Mouse (Mus musculus): ENCODE results near the gene Upp2. TPM values are rescaled to one million over a fixed set of nuclear protein-coding genes. Genes with fewer than 3 reads are reported as not detected.
A peak's percentile ranks its signal among the peaks of the same experiment; 100 is the strongest.

The Upp2 gene
- total RNA-seq, 2 experiments from 2014 or later = 26.7 to 33.8 TPM

DNA sequence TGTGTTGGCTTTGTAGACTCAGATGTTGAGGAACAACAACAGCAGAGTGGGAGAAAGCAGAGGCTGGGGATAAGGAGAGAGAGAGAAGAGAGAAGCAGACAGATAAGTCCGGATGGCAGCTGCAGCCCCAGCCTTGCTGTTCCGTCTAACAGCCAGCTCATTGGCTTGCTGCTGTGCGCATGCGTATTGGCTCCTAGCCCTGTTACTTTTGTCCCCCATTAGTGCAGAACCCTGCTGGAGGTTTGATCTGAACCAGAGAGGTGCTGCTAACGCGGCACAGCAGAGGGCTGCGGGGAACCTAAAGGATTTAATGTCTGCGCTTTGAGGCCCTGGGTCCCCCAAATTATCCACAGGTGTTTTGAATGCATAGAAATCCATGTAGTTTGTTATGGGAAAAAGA is 219.6 kb downstream of the Upp2 start:
- intact Hi-C loops (cut with DNase I) = no loop called here
- TF ChIP-seq CTCF (IDR thresholded peaks at IDR 0.05) = no peak

DNA sequence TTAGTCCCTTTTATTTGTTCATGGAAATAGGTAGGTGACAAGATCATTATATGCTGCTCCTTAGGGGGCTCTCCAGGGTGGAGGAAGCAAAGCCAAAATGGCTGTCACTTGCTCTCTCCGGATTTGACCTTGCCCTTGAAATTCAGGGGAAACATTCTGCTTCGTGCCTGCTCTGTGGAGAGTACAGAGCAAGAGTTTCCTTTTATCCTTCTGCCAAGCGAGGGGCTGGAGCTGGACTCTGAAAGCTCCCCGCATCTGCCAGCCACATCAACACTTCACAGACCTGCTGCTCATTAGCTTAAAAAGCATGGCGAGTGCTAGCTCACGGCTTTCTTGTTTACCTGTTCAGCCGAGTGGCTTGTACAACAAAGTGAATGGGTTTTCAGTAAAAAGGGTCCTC is 220.3 kb downstream of the Upp2 start:
- DNase-seq (ENCODE audit: extremely low spot score in 1 of 2, low spot score in 2 of 2) = no peak
- intact Hi-C loops (cut with DNase I) = no loop called here
- H3K27ac ChIP-seq = no peak overlapping the region
- no peak overlapping the region for H3K4me3 ChIP-seq
- TF ChIP-seq CTCF (IDR thresholded peaks at IDR 0.05) = no peak

More for the DNA sequence above, 219.6 kb downstream of the Upp2 start:
- no peak overlapping the region for H3K27ac ChIP-seq
- DNase-seq (ENCODE audit: extremely low spot score in 1 of 2, low spot score in 2 of 2) = no peak
- H3K4me3 ChIP-seq = no peak overlapping the region

DNA sequence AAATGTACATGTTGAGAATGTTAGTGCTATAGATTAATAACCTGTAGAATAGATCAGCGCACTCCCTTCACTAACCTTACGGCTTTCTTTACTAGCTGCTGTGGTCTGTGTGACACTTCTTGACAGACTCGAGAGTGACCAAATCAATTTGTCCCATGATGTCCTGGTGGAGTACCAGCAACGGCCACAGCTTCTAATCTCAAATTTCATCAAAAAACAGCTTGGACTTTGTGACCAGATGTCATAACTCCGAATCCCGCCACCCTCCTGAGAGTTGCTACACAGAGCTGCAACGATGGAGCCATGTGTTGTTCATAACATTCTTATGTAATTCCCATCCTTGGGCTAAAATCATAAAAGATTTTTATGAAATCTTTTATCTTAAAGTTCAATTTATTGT is 222.8 kb downstream of the Upp2 start:
- intact Hi-C loops (cut with DNase I) = no loop called here
- no peak overlapping the region for H3K4me3 ChIP-seq
- DNase-seq (ENCODE audit: extremely low spot score in 1 of 2, low spot score in 2 of 2) = no peak
- H3K27ac ChIP-seq = no peak overlapping the region
- no peak for TF ChIP-seq CTCF (IDR thresholded peaks at IDR 0.05)

DNA sequence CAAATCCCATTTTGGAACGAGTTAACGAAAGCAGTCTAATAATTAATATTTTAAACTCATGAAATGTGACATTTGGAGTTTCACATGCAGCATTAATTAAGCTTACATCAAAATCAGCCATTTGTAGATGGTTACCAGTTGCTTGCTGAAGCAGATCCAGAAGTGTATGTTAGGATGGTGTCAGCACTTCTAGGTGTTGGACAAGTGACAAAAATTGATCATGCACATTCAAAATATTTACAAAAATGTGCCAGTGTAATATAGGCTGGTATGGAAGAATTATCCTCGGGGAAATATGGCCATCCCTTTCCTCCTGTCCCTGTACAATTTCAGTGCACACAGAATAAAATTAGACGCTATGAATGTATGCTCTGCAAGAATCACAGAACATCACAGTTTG is 223.3 kb downstream of the Upp2 start:
- no peak overlapping the region for H3K4me3 ChIP-seq
- intact Hi-C loops (cut with DNase I) = no loop called here
- TF ChIP-seq CTCF (IDR thresholded peaks at IDR 0.05) = no peak
- DNase-seq (ENCODE audit: extremely low spot score in 1 of 2, low spot score in 2 of 2) = no peak
- no peak overlapping the region for H3K27ac ChIP-seq

DNA sequence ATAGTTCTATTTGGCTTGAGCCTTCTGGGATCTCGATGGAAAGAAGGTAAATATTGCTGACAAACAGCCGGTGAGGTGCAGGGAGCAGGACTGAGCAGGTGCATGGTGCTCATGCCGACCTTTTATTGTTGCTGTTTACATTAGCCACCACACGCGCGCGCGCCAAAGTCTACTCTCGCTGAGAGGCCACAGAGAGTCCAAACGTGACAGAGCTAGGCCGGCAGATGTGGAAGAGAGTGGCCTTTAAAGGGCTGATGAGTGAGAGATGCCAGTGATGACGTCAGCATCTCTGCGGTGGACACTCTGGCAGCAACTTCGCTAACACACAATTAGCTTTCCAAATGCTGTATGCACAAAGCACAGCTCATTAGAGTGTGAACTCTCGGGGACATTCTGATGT is 227.4 kb downstream of the Upp2 start:
- intact Hi-C loops (cut with DNase I) = no loop called here
- H3K4me3 ChIP-seq = no peak overlapping the region
- no peak for DNase-seq (ENCODE audit: extremely low spot score in 1 of 2, low spot score in 2 of 2)
- no peak for TF ChIP-seq CTCF (IDR thresholded peaks at IDR 0.05)
- no peak overlapping the region for H3K27ac ChIP-seq

DNA sequence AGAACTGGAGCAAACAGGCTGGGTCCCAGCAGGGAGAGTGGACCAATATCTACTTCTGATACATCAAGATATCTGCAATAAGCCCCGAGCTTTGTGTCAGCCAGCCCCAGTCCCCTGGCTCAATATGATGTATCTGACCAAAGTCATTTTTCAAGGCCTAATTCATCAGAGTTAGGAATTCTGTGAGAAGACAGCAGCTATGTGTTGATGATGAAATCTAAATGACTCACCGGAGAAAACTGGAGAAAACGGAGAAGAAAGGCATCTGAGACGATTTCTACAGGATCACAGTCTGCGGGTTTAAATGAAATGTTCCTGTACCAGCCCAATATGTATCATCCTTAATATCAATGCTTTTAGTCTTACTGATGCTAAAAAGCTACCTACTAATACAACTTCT is 228.3 kb downstream of the Upp2 start:
- intact Hi-C loops (cut with DNase I) = no loop called here
- no peak for TF ChIP-seq CTCF (IDR thresholded peaks at IDR 0.05)
- DNase-seq (ENCODE audit: extremely low spot score in 1 of 2, low spot score in 2 of 2) = no peak
- Histone ChIP-seq H3K4me3 (no peak overlapping the region), H3K27ac (no peak overlapping the region)

DNA sequence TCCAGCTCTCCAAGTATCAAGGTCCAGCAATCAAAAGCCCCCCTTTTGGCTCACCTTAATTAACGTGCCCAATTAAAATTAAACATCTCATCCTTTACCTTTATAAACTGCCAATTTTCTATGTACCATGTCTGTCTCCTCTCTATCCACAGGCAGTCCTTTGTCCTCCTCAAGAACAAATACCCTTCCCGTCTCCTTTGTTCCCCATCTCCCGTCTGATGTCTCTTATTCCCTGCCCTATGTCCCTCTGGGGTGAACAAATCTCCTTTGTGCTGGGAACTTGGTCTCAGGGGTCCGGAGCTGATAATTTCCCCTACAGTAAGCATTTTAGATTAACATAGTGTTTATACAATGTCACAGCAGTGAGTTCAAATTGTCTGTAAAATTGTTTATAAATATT is 230.4 kb downstream of the Upp2 start:
- DNase-seq (ENCODE audit: extremely low spot score in 1 of 2, low spot score in 2 of 2) = no peak
- Histone ChIP-seq H3K4me3 (no peak overlapping the region), H3K27ac (no peak overlapping the region)
- intact Hi-C loops (cut with DNase I) = no loop called here
- TF ChIP-seq CTCF (IDR thresholded peaks at IDR 0.05) = no peak

DNA sequence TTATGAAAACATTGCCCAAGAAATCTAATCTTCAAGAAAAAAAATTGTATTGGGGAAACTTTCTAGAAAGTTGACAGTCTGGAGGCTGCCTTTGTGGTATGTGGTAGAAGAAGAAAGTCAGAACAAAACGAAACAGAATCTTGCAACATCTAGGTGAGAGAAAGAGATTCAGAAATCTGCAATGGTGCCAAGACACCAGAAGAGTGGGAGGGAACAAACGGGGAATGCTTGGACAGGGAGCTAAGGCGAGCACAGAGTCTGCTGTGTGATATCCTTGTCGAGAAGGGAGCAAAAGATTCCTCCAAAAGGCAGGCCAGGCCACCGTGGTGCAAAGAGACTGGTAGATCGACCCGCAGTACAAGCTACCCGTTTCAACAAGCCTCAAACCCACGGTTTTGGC is 232.0 kb downstream of the Upp2 start:
- no peak for TF ChIP-seq CTCF (IDR thresholded peaks at IDR 0.05)
- Histone ChIP-seq H3K27ac (no peak overlapping the region), H3K4me3 (no peak overlapping the region)
- no peak for DNase-seq (ENCODE audit: extremely low spot score in 1 of 2, low spot score in 2 of 2)
- intact Hi-C loops (cut with DNase I) = no loop called here

DNA sequence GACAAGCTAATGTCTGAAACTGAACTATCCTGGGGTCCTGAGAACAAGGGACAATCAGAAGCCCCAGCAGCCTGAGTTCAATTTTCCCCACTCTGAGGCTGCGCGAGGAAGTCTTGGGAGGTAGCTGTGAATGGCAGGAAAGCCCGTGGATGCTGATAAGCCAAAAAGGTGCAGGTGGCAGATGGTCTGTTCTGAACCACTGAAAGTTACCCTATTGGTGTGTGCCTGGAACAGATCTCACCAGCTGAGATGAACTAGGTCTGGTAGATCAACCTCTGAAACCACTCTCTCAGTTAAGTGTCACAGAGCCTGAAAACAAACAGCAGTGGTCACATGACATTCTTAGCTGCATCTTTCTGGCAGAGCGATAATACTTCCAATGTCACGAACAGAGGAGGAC is 232.5 kb downstream of the Upp2 start:
- Histone ChIP-seq H3K4me3 (no peak overlapping the region), H3K27ac (no peak overlapping the region)
- TF ChIP-seq CTCF (IDR thresholded peaks at IDR 0.05) = no peak
- intact Hi-C loops (cut with DNase I) = no loop called here
- no peak for DNase-seq (ENCODE audit: extremely low spot score in 1 of 2, low spot score in 2 of 2)

DNA sequence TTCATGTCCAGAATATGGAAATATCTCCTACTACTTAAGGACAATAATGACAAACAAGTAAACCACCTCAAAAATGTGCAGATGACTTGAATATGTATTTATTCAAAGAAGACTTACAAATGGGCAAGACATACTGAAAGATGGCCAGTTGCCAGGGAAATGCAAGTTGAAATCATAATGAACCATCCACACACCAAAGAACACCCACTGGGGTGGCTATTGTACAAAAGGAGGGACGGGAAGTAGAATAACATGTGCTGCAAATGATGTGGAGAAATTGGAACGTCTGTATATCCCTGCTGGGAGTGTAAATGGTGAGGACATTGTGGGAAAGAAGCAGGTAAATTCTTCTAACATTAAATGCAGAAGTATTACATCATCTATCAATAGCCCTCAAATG is 245.8 kb downstream of the Upp2 start:
- intact Hi-C loops (cut with DNase I) = no loop called here
- DNase-seq (ENCODE audit: extremely low spot score in 1 of 2, low spot score in 2 of 2) = no peak
- no peak for TF ChIP-seq CTCF (IDR thresholded peaks at IDR 0.05)
- no peak overlapping the region for H3K4me3 ChIP-seq
- H3K27ac ChIP-seq = no peak overlapping the region

DNA sequence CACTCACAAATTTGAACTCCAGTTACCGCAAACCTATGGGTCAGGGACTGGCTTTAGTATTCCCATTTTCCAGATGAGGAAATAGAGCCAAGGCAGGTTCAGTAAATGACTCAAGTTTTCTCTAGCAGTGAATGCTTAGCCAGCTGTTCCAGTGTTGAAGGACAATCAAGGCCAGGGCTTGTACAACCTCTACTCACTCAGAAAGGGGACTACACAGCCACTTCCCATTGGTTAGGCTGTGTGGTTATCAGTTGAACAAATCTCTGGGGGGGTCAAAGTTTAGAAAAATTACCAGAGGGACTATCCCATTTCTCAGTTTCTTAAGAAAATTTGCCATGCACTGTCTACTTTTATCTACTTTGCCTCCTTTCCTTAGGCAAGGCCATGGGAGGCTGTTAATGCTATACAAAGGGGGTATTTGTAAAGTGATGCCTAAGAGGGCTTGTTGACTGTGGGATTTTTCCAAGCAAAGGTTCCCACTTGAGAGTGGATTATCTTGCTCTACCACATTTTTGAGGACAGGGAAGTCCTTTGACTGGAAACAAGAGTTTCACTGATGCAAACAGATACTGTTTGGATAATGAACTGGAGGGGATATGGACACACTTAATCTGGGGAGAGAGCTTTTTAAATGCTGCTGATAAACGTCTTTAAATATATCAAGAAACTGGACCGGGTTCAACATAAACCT is 262.0 kb downstream of the Upp2 start:
- DNase-seq (ENCODE audit: extremely low spot score in 1 of 2, low spot score in 2 of 2) = no peak
- intact Hi-C loops (cut with DNase I) = no loop called here
- TF ChIP-seq CTCF (IDR thresholded peaks at IDR 0.05) = no peak
- no peak overlapping the region for H3K27ac ChIP-seq
- H3K4me3 ChIP-seq = no peak overlapping the region

DNA sequence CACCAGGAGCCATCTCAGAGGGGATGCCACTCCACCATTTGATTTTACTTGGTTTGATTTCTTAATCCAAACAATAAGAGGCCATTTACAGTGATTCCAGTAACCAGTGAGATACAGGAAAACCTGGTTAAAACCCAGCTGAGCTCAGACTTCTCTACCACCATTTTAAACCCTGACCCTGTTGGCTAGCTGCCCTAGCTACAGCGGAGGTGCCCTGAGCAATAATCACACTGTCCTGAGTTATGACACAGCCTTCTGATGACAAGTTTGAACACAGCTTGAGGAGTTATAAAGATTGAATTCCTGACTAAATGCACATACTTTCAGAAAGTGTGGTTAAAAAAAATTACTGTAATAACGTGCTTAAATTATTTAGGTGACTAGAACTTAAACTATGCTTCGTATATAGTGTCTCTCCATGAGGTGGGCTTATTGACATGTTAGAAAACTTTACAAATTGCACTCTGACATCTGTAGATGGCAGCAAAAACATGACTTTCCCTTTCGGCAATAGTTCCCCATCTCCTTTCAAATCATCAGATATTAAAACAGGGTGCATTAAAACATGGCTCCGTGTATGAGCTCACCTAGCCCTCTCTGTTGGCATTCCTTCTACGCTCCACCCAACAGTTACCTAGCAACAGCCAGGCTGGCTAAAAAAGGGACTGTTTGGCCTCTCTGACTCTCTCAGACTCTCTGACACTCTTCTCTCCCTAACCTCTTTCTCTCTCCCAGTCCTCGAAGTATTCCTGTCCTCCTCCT is 263.1 kb downstream of the Upp2 start:
- no peak overlapping the region for H3K27ac ChIP-seq
- TF ChIP-seq CTCF (IDR thresholded peaks at IDR 0.05) = peak; percentile 55
- DNase-seq (ENCODE audit: extremely low spot score in 1 of 2, low spot score in 2 of 2) = peak in 1 of 2 experiments; percentile 13
- intact Hi-C loops (cut with DNase I) = loop anchor here (5.0 kb wide), 2 partner anchors 327 to 607 kb away; no protein-coding TSS in a partner anchor
- H3K4me3 ChIP-seq = no peak overlapping the region
